Mouse (Mus musculus) monocyte, adult 5-6 weeks (primary cell): ENCODE results near the gene Nppc. TPM values are rescaled to one million over a fixed set of nuclear protein-coding genes. Genes with fewer than 3 reads are reported as not detected.

Source experiments
- total RNA-seq: library from RNA; stranded (forward); fragments of 200-1000, 200-491, 200-594 nt; gene quantifications from 3 replicates; pipeline ENCODE4 v1.2.3, GENCODE M21; 2017

Gene Nppc
- total RNA-seq, 1 experiment from 2014 or later: not detected

Other genes starting within 250 kb of the Nppc start
- gene Nmur1, start 244.3 kb downstream of the Nppc start, total RNA-seq: not detected in 3 replicates
- gene Tex44, start 244.2 kb downstream of the Nppc start, total RNA-seq: not detected in 3 replicates
- 2,048 to 2,960 TPM (median 2,606 TPM) in 3 replicates for gene Ptma, start 143.8 kb downstream of the Nppc start, total RNA-seq
- 3.1 to 7.8 TPM (median 4.1 TPM) in 3 replicates for gene Pde6d, start 87.9 kb downstream of the Nppc start, total RNA-seq
- 5.7 to 10.7 TPM (median 8.9 TPM) in 3 replicates for gene Cops7b, start 87.7 kb downstream of the Nppc start, total RNA-seq
- 9.6 to 26.3 TPM (median 12.6 TPM) in 3 replicates for gene Dis3l2, start 33.2 kb upstream of the Nppc start, total RNA-seq